Mouse (Mus musculus): ENCODE measurements around the gene Drc1.

Gene Drc1

GRCm38 (mm10) chr5:30287106-30287882 is 6.1 kb downstream of the Drc1 start:
- DNase-seq (ENCODE audit: low read depth, low spot score): no peak

- DNase-seq (ENCODE audit: low read depth, low spot score): no peak
Measured at GRCm38 (mm10) chr5:30340815-30341214, 59.6 kb downstream of the Drc1 start.

- DNase-seq (ENCODE audit: low read depth, low spot score): no peak
Measured at GRCm38 (mm10) chr5:30341601-30342365, 60.6 kb downstream of the Drc1 start.

GRCm38 (mm10) chr5:30342601-30343015 is 61.4 kb downstream of the Drc1 start:
- no peak for DNase-seq (ENCODE audit: low read depth, low spot score)

- DNase-seq (ENCODE audit: low read depth, low spot score): peak; percentile 18
Measured at GRCm38 (mm10) chr5:30343107-30343506, 61.9 kb downstream of the Drc1 start.

- DNase-seq (ENCODE audit: low read depth, low spot score): no peak
Measured at GRCm38 (mm10) chr5:30343886-30344285, 62.7 kb downstream of the Drc1 start.

GRCm38 (mm10) chr5:30353605-30354004 is 72.4 kb downstream of the Drc1 start:
- no peak for DNase-seq (ENCODE audit: low read depth, low spot score)

GRCm38 (mm10) chr5:30355114-30355513 is 73.9 kb downstream of the Drc1 start:
- no peak for DNase-seq (ENCODE audit: low read depth, low spot score)

GRCm38 (mm10) chr5:30355559-30356159 is 74.5 kb downstream of the Drc1 start:
- no peak for DNase-seq (ENCODE audit: low read depth, low spot score)

- no peak for DNase-seq (ENCODE audit: low read depth, low spot score)
Measured at GRCm38 (mm10) chr5:30356647-30357046, 75.5 kb downstream of the Drc1 start.

GRCm38 (mm10) chr5:30358436-30359099 is 77.4 kb downstream of the Drc1 start:
- no peak for DNase-seq (ENCODE audit: low read depth, low spot score)

- DNase-seq (ENCODE audit: low read depth, low spot score): no peak
Measured at GRCm38 (mm10) chr5:30367405-30367804, 86.2 kb downstream of the Drc1 start.

- DNase-seq (ENCODE audit: low read depth, low spot score): no peak
Measured at GRCm38 (mm10) chr5:30369426-30369825, 88.2 kb downstream of the Drc1 start.

GRCm38 (mm10) chr5:30382876-30383275 is 101.7 kb downstream of the Drc1 start:
- no peak for DNase-seq (ENCODE audit: low read depth, low spot score)

- no peak for DNase-seq (ENCODE audit: low read depth, low spot score)
Measured at GRCm38 (mm10) chr5:30387726-30388125, 106.5 kb downstream of the Drc1 start.

GRCm38 (mm10) chr5:30389836-30390235 is 108.6 kb downstream of the Drc1 start:
- no peak for DNase-seq (ENCODE audit: low read depth, low spot score)

- peak; percentile 8 for DNase-seq (ENCODE audit: low read depth, low spot score)
Measured at GRCm38 (mm10) chr5:30391473-30391872, 110.3 kb downstream of the Drc1 start.

GRCm38 (mm10) chr5:30400521-30400920 is 119.3 kb downstream of the Drc1 start:
- no peak for DNase-seq (ENCODE audit: low read depth, low spot score)

- peak; percentile 12 for DNase-seq (ENCODE audit: low read depth, low spot score)
Measured at GRCm38 (mm10) chr5:30401165-30401564, 120.0 kb downstream of the Drc1 start.

GRCm38 (mm10) chr5:30406876-30407275 is 125.7 kb downstream of the Drc1 start:
- no peak for DNase-seq (ENCODE audit: low read depth, low spot score)

- no peak for DNase-seq (ENCODE audit: low read depth, low spot score)
Measured at GRCm38 (mm10) chr5:30411524-30411923, 130.3 kb downstream of the Drc1 start.

- DNase-seq (ENCODE audit: low read depth, low spot score): no peak
Measured at GRCm38 (mm10) chr5:30415381-30415780, 134.2 kb downstream of the Drc1 start.
